ENCODE assay signal across 15 mouse cellular contexts in genomic region chr1:172779195-172779594, GRCm38 (mm10).
"Had no signal": no experiment of that assay in that cellular context is flagged by ENCODE, and none has a peak within 500 bp of the region (broad histone marks: within the 10 kb centered on the region; RNA-seq: fewer than 3 reads in every experiment).

No protein-coding gene starts in this region.

- H3K9ac ChIP-seq: neural tube, embryonic 15.5 days; stomach, embryonic 15.5 days had no signal

- H3K4me3 ChIP-seq: neural tube, embryonic 15.5 days; stomach, embryonic 15.5 days had no signal

- H3K27me3 ChIP-seq: neural tube, embryonic 15.5 days; stomach, embryonic 15.5 days had no signal

- H3K27ac ChIP-seq: neural tube, embryonic 15.5 days; stomach, embryonic 15.5 days; stomach, postnatal 0 days had no signal

- H3K4me1 ChIP-seq: neural tube, embryonic 15.5 days; stomach, embryonic 15.5 days had no signal

- H3K36me3 ChIP-seq: neural tube, embryonic 15.5 days; stomach, embryonic 15.5 days had no signal

- DNase-seq: retina, postnatal 1 day; right cerebral cortex, adult 18-20 months; right cerebral cortex, postnatal 14 days; right cerebral cortex, postnatal 25 days; right cerebral cortex, postnatal 4 days; spleen, adult 18-20 months; thymus, adult 18-20 months; thymus, adult 2 months; thymus, postnatal 14 days; thymus, postnatal 25 days; thymus, postnatal 36 days; thymus, postnatal 4 days had no signal

- H3K9me3 ChIP-seq: neural tube, embryonic 15.5 days; stomach, embryonic 15.5 days had no signal

- H3K4me2 ChIP-seq: neural tube, embryonic 15.5 days; stomach, embryonic 15.5 days had no signal
